8 mouse cellular contexts compared by ENCODE assay signal in genomic region chr11:60115638-60116276, GRCm38 (mm10). TPM values are rescaled to one million over a fixed set of nuclear protein-coding genes. Genes with fewer than 3 reads are reported as not detected.
DNase-seq lines count a peak whose midpoint lies in the region; ATAC-seq and TF ChIP-seq lines count a peak whose summit lies in the region.

No protein-coding gene starts in this region.

- intact Hi-C loops in gastrocnemius, postnatal 36 days (cut with DNase I) = no loop called here

- no peaks in the 10 kb centered on the region for H3K27me3 ChIP-seq in kidney, postnatal 0 days (ENCODE audit: insufficient read depth, low read length)
- no peaks in the 10 kb centered on the region for H3K27me3 ChIP-seq in hindbrain, embryonic 16.5 days (replicated peaks; ENCODE audit: control insufficient read depth, insufficient read depth, low read length)
- H3K27me3 ChIP-seq in midbrain, embryonic 16.5 days (ENCODE audit: control insufficient read depth, insufficient read depth, low read depth, low read length) = no peaks in the 10 kb centered on the region

- peak; percentile 37 for DNase-seq in kidney, postnatal 0 days (ENCODE audit: low spot score)
- no peak for DNase-seq in kidney, postnatal 10 days
- no peak for DNase-seq in gastrocnemius, postnatal 36 days
- DNase-seq in layer of hippocampus, postnatal 14 days (ENCODE audit: low spot score in 2 of 2) = no peak

- peak overlapping the region; percentile 49 for H3K9ac ChIP-seq in kidney, postnatal 0 days (ENCODE audit: low read depth, low read length)
- H3K9ac ChIP-seq in hindbrain, embryonic 16.5 days (ENCODE audit: low read depth, low read length) = peak overlapping the region; percentile 74
- H3K9ac ChIP-seq in midbrain, embryonic 16.5 days (ENCODE audit: low read depth, low read length) = peak overlapping the region; percentile 66

- WGBS in kidney, postnatal 0 days = 23% methylated on average over 6 of the region's 6 CpGs
- WGBS in hindbrain, embryonic 16.5 days = 35% methylated on average over 6 of the region's 6 CpGs
- 29% methylated on average over 6 of the region's 6 CpGs for WGBS in midbrain, embryonic 16.5 days

- no peak for ATAC-seq in kidney, postnatal 0 days (replicated peaks; ENCODE audit: low FRiP score, low read depth)
- ATAC-seq in hindbrain, embryonic 16.5 days = no peak
- ATAC-seq in midbrain, embryonic 16.5 days = no peak
- ATAC-seq in frontal cortex, adult (ENCODE audit: low TSS enrichment) = no peak

- H3K4me3 ChIP-seq in kidney, postnatal 0 days (replicated peaks; ENCODE audit: low read depth, low read length) = peak overlapping the region; percentile 41
- H3K4me3 ChIP-seq in brown adipose tissue, adult 24 weeks (ENCODE audit: insufficient read depth, low read depth, low read length) = peak overlapping the region; percentile 61
- peak overlapping the region; percentile 50 for H3K4me3 ChIP-seq in hindbrain, embryonic 16.5 days (ENCODE audit: low read length)
- peak overlapping the region; percentile 46 for H3K4me3 ChIP-seq in midbrain, embryonic 16.5 days (ENCODE audit: low read depth, low read length)

- H3K4me1 ChIP-seq in kidney, postnatal 0 days (replicated peaks; ENCODE audit: insufficient read depth, low read length) = peaks cover 46% of the 10 kb centered on the region
- H3K4me1 ChIP-seq in brown adipose tissue, adult 24 weeks (ENCODE audit: control insufficient read depth, insufficient read depth, insufficient read length, low read length) = peaks cover 21% of the 10 kb centered on the region
- peaks cover 39% of the 10 kb centered on the region for H3K4me1 ChIP-seq in hindbrain, embryonic 16.5 days (ENCODE audit: control insufficient read depth, insufficient read depth, low read depth, low read length)
- H3K4me1 ChIP-seq in midbrain, embryonic 16.5 days (ENCODE audit: control insufficient read depth, insufficient read depth, low read length) = peaks cover 33% of the 10 kb centered on the region

- H3K4me2 ChIP-seq in kidney, postnatal 0 days (ENCODE audit: low read length) = peak overlapping the region; percentile 76
- H3K4me2 ChIP-seq in hindbrain, embryonic 16.5 days (ENCODE audit: low read length) = peak overlapping the region; percentile 84
- H3K4me2 ChIP-seq in midbrain, embryonic 16.5 days (ENCODE audit: low read length) = peak overlapping the region; percentile 79

- peak; percentile 51 for TF ChIP-seq CTCF in kidney, postnatal 0 days (IDR thresholded peaks at IDR 0.05; ENCODE audit: low read depth)

- H3K27ac ChIP-seq in kidney, postnatal 0 days = peak overlapping the region; percentile 95
- peak overlapping the region; percentile 59 for H3K27ac ChIP-seq in brown adipose tissue, adult 24 weeks (replicated peaks; ENCODE audit: low read depth, low read length)
- peak overlapping the region; percentile 90 for H3K27ac ChIP-seq in hindbrain, embryonic 16.5 days (ENCODE audit: low read depth, low read length)
- H3K27ac ChIP-seq in midbrain, embryonic 16.5 days (ENCODE audit: low read length) = peak overlapping the region; percentile 87

- H3K36me3 ChIP-seq in kidney, postnatal 0 days (ENCODE audit: insufficient read depth, low read length) = no peaks in the 10 kb centered on the region
- H3K36me3 ChIP-seq in hindbrain, embryonic 16.5 days (ENCODE audit: control insufficient read depth, insufficient read depth, low read length) = no peaks in the 10 kb centered on the region
- H3K36me3 ChIP-seq in midbrain, embryonic 16.5 days (ENCODE audit: control insufficient read depth, insufficient read depth, low read length) = no peaks in the 10 kb centered on the region

- H3K9me3 ChIP-seq in kidney, postnatal 0 days (replicated peaks; ENCODE audit: low read length) = no peaks in the 10 kb centered on the region
- H3K9me3 ChIP-seq in hindbrain, embryonic 16.5 days (ENCODE audit: control insufficient read depth, low read length) = no peaks in the 10 kb centered on the region
- no peaks in the 10 kb centered on the region for H3K9me3 ChIP-seq in midbrain, embryonic 16.5 days (replicated peaks; ENCODE audit: control insufficient read depth, low read length, poor library complexity, severe bottlenecking)

RNA-seq across cellular contexts. Expression of gene Rai1, which starts 10.9 kb away (rescaled TPM):
- polyA plus RNA-seq in kidney, postnatal 0 days (2015; fragmentation: Nextera tagmentation; extraction: Ambion mirVana) = 14.6 and 15.2 TPM in 2 replicates
- 11.7 and 13.7 TPM in 2 replicates for polyA plus RNA-seq in brown adipose tissue, adult 24 weeks (2012; ENCODE audit: insufficient read depth, insufficient read length, missing spikeins)
- 24.3 and 28.0 TPM in 2 replicates for polyA plus RNA-seq in hindbrain, embryonic 16.5 days (2015; fragmentation: Nextera tagmentation; extraction: Ambion mirVana)
- polyA plus RNA-seq in midbrain, embryonic 16.5 days (2015; fragmentation: Nextera tagmentation; extraction: Ambion mirVana) = 25.0 and 26.5 TPM in 2 replicates
- 10 to 100 TPM; 18.1 to 20.8 TPM for total RNA-seq in gastrocnemius, postnatal 36 days (2021)
- total RNA-seq in layer of hippocampus, postnatal 14 days (2021) = 10 to 100 TPM; 63.2 to 69.2 TPM
